Mouse (Mus musculus): ENCODE data around the gene Cela1. TPM values are rescaled to one million over a fixed set of nuclear protein-coding genes. Genes with fewer than 3 reads are reported as not detected.

Cela1 gene
- polyA plus RNA-seq, 1 experiment = 32.1 TPM

DNA sequence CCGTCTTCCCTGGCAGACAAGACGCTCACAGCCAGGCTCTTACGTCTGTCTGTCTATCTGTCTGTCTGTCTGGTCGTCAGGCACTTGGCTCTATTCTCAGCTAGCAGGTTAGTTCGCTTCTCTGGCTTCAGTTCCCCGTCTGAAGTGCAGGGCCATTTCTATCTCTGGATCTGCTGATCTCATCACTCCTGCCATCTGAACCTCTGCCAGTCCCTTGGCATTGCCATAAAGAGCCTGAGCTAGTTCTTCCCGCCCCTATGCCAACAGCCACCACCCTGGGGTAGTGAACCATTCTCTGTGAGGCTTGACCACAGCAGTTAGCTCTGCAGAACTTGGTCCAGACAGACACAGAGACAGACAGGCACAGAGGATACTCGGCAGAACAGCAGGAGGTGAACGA lies 27.4 kb downstream of the Cela1 start:
- no peak for TF ChIP-seq MYOD1 (IDR thresholded peaks at IDR 0.05; ENCODE audit: control insufficient read depth, insufficient read length, low read depth)
- TF ChIP-seq FOSL1 (IDR thresholded peaks at IDR 0.05; ENCODE audit: insufficient read depth, low read length, poor library complexity, severe bottlenecking) = no peak
- no peak for TF ChIP-seq MAX (IDR thresholded peaks at IDR 0.05)
- no peak for TF ChIP-seq CTCF (IDR thresholded peaks at IDR 0.05; ENCODE audit: control insufficient read depth, insufficient read depth, insufficient read length)
- no peak for TF ChIP-seq MYOG (IDR thresholded peaks at IDR 0.05; ENCODE audit: control insufficient read depth, extremely low read depth, insufficient read length)
- TF ChIP-seq USF1 (IDR thresholded peaks at IDR 0.05; ENCODE audit: low read depth) = no peak
- TF ChIP-seq CEBPB (IDR thresholded peaks at IDR 0.05; ENCODE audit: low read depth) = no peak
- H3K36me3 ChIP-seq (ENCODE audit: control insufficient read depth, insufficient read depth) = no peaks in the 10 kb centered on the region
- no peak overlapping the region for H3ac ChIP-seq (ENCODE audit: control insufficient read depth, insufficient read length, low read depth)
- no peak overlapping the region for H3K4me3 ChIP-seq (ENCODE audit: insufficient read depth, poor library complexity, severe bottlenecking)
- H3K79me3 ChIP-seq (ENCODE audit: low read depth) = no peaks in the 10 kb centered on the region
- H3K27me3 ChIP-seq (ENCODE audit: control insufficient read depth, insufficient read depth, insufficient read length) = peaks cover 36% of the 10 kb centered on the region
- no peaks in the 10 kb centered on the region for H3K79me2 ChIP-seq (ENCODE audit: control insufficient read depth, insufficient read depth)

DNA sequence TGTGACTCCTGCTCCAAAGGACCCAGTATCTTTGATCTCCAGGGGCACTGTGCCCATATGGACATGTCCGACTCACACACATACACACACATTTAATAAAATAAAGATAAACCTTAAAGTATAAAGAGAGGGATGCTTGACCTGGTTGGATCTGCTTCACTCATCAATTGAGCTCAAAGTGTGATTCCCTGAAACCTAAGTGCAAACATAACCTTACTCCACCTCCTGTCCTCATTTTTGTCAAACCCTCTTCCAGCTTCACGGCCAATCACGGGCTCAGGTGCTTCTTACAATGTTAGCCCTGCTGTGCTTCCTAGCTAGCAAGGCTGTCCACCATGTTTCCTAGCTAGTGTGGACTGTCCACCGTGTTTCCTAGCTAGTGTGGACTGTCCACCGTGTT lies 32.5 kb downstream of the Cela1 start:
- TF ChIP-seq MYOG (IDR thresholded peaks at IDR 0.05; ENCODE audit: control insufficient read depth, extremely low read depth, insufficient read length) (no peak), MYOD1 (IDR thresholded peaks at IDR 0.05; ENCODE audit: control insufficient read depth, insufficient read length, low read depth) (no peak), CTCF (IDR thresholded peaks at IDR 0.05; ENCODE audit: control insufficient read depth, insufficient read depth, insufficient read length) (no peak), USF1 (IDR thresholded peaks at IDR 0.05; ENCODE audit: low read depth) (no peak), FOSL1 (IDR thresholded peaks at IDR 0.05; ENCODE audit: insufficient read depth, low read length, poor library complexity, severe bottlenecking) (no peak), CEBPB (IDR thresholded peaks at IDR 0.05; ENCODE audit: low read depth) (no peak), MAX (IDR thresholded peaks at IDR 0.05) (no peak)
- Histone ChIP-seq H3K27me3 (ENCODE audit: control insufficient read depth, insufficient read depth, insufficient read length) (peaks cover 41% of the 10 kb centered on the region), H3ac (ENCODE audit: control insufficient read depth, insufficient read length, low read depth) (no peak overlapping the region), H3K79me2 (ENCODE audit: control insufficient read depth, insufficient read depth) (no peaks in the 10 kb centered on the region), H3K79me3 (ENCODE audit: low read depth) (no peaks in the 10 kb centered on the region), H3K4me3 (ENCODE audit: insufficient read depth, poor library complexity, severe bottlenecking) (no peak overlapping the region), H3K36me3 (ENCODE audit: control insufficient read depth, insufficient read depth) (no peaks in the 10 kb centered on the region)

DNA sequence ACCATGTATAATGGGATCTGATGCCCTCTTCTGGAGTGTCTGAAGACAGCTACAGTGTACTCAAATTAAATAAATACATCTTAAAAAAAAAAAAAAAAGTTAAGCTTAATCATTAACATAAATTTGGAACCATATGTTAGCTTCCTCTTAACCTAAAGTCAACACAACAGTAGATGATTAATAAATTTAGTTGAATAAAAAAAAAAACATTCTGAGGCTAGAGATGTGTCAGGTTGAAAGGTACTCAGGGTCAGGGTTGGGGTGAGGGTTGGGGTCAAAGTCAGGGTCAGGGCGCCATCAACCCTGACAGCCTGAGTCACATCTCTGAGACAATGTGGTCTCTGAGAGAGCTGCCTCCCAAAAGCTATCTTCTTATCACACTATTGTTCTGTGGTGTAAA lies 33.5 kb downstream of the Cela1 start:
- Histone ChIP-seq H3K4me3 (ENCODE audit: insufficient read depth, poor library complexity, severe bottlenecking) (no peak overlapping the region), H3ac (ENCODE audit: control insufficient read depth, insufficient read length, low read depth) (no peak overlapping the region), H3K79me2 (ENCODE audit: control insufficient read depth, insufficient read depth) (no peaks in the 10 kb centered on the region), H3K36me3 (ENCODE audit: control insufficient read depth, insufficient read depth) (no peaks in the 10 kb centered on the region), H3K27me3 (ENCODE audit: control insufficient read depth, insufficient read depth, insufficient read length) (peaks cover 49% of the 10 kb centered on the region), H3K79me3 (ENCODE audit: low read depth) (no peaks in the 10 kb centered on the region)
- TF ChIP-seq MYOD1 (IDR thresholded peaks at IDR 0.05; ENCODE audit: control insufficient read depth, insufficient read length, low read depth) (no peak), USF1 (IDR thresholded peaks at IDR 0.05; ENCODE audit: low read depth) (no peak), MAX (IDR thresholded peaks at IDR 0.05) (no peak), FOSL1 (IDR thresholded peaks at IDR 0.05; ENCODE audit: insufficient read depth, low read length, poor library complexity, severe bottlenecking) (no peak), MYOG (IDR thresholded peaks at IDR 0.05; ENCODE audit: control insufficient read depth, extremely low read depth, insufficient read length) (no peak), CEBPB (IDR thresholded peaks at IDR 0.05; ENCODE audit: low read depth) (no peak), CTCF (IDR thresholded peaks at IDR 0.05; ENCODE audit: control insufficient read depth, insufficient read depth, insufficient read length) (no peak)

DNA sequence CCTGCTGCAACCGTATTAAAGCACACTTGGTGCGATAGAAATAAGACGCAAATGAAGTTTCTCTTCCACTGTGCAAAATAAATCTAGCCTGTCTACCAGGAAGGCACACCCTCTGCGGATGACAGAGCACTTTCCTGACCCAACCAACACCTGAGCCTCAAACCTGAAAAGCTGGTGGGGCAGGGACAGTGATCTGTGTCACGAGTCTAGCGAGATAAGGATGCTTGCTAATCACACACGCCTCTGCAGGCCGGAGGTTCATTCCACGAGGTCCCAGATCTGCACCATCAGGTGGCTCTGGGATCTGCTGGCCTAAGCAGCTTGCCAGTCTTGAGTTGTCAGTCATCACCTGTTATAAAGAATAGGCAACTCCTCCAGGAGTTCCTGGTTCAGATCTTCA lies 36.1 kb downstream of the Cela1 start:
- TF ChIP-seq CTCF (IDR thresholded peaks at IDR 0.05; ENCODE audit: control insufficient read depth, insufficient read depth, insufficient read length) = no peak
- TF ChIP-seq FOSL1 (IDR thresholded peaks at IDR 0.05; ENCODE audit: insufficient read depth, low read length, poor library complexity, severe bottlenecking) = no peak
- TF ChIP-seq USF1 (IDR thresholded peaks at IDR 0.05; ENCODE audit: low read depth) = no peak
- no peak for TF ChIP-seq MYOG (IDR thresholded peaks at IDR 0.05; ENCODE audit: control insufficient read depth, extremely low read depth, insufficient read length)
- TF ChIP-seq MAX (IDR thresholded peaks at IDR 0.05) = no peak
- TF ChIP-seq MYOD1 (IDR thresholded peaks at IDR 0.05; ENCODE audit: control insufficient read depth, insufficient read length, low read depth) = no peak
- no peak for TF ChIP-seq CEBPB (IDR thresholded peaks at IDR 0.05; ENCODE audit: low read depth)
- H3K79me3 ChIP-seq (ENCODE audit: low read depth) = no peaks in the 10 kb centered on the region
- H3K79me2 ChIP-seq (ENCODE audit: control insufficient read depth, insufficient read depth) = no peaks in the 10 kb centered on the region
- H3K4me3 ChIP-seq (ENCODE audit: insufficient read depth, poor library complexity, severe bottlenecking) = no peak overlapping the region
- H3ac ChIP-seq (ENCODE audit: control insufficient read depth, insufficient read length, low read depth) = no peak overlapping the region
- H3K27me3 ChIP-seq (ENCODE audit: control insufficient read depth, insufficient read depth, insufficient read length) = peaks cover 36% of the 10 kb centered on the region
- no peaks in the 10 kb centered on the region for H3K36me3 ChIP-seq (ENCODE audit: control insufficient read depth, insufficient read depth)

DNA sequence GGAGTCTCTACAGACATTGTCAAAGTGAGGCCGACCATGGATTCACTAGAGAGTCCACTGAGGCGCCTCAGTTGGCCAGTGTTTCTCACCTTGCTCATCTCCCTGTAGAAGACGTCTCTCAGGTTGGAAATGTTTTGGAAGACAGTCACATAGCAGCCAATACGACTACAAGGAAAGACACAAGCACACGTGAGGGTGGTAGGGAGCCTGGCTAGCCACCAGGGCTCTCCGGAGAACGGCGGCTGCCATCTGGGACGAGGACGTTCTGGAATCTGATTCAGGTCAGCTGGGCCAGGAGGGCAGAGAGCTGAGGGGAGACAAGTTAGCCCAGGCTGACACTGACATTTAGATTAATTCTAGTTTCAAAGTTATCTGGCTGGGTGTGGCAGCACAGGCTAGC lies 37.6 kb downstream of the Cela1 start:
- Histone ChIP-seq H3K79me3 (ENCODE audit: low read depth) (no peaks in the 10 kb centered on the region), H3K36me3 (ENCODE audit: control insufficient read depth, insufficient read depth) (no peaks in the 10 kb centered on the region), H3K27me3 (ENCODE audit: control insufficient read depth, insufficient read depth, insufficient read length) (peaks cover 27% of the 10 kb centered on the region), H3ac (ENCODE audit: control insufficient read depth, insufficient read length, low read depth) (no peak overlapping the region), H3K79me2 (ENCODE audit: control insufficient read depth, insufficient read depth) (no peaks in the 10 kb centered on the region), H3K4me3 (ENCODE audit: insufficient read depth, poor library complexity, severe bottlenecking) (no peak overlapping the region)
- TF ChIP-seq CEBPB (IDR thresholded peaks at IDR 0.05; ENCODE audit: low read depth) = no peak
- no peak for TF ChIP-seq FOSL1 (IDR thresholded peaks at IDR 0.05; ENCODE audit: insufficient read depth, low read length, poor library complexity, severe bottlenecking)
- no peak for TF ChIP-seq CTCF (IDR thresholded peaks at IDR 0.05; ENCODE audit: control insufficient read depth, insufficient read depth, insufficient read length)
- no peak for TF ChIP-seq MYOG (IDR thresholded peaks at IDR 0.05; ENCODE audit: control insufficient read depth, extremely low read depth, insufficient read length)
- no peak for TF ChIP-seq MYOD1 (IDR thresholded peaks at IDR 0.05; ENCODE audit: control insufficient read depth, insufficient read length, low read depth)
- no peak for TF ChIP-seq USF1 (IDR thresholded peaks at IDR 0.05; ENCODE audit: low read depth)
- no peak for TF ChIP-seq MAX (IDR thresholded peaks at IDR 0.05)

DNA sequence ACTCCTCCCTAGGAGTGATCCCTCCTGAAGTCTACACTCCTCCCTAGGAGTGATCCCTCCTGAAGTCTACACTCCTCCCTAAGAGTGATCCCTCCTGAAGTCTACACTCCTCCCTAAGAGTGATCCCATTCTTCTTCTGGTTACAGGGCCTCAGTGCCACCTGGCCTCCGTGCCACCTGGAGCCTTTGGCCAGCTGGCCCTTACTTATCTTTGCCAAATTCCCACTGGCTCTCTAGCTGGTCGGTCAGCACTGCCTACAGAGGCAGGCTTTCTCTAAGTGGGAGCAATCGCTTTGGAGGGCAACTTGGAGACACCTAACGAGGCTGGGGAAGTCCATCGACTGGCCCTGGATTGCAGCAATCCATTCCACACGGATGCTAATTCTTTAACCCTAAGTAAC lies 41.6 kb downstream of the Cela1 start:
- no peaks in the 10 kb centered on the region for H3K36me3 ChIP-seq (ENCODE audit: control insufficient read depth, insufficient read depth)
- H3K27me3 ChIP-seq (ENCODE audit: control insufficient read depth, insufficient read depth, insufficient read length) = peaks cover 23% of the 10 kb centered on the region
- no peak overlapping the region for H3K4me3 ChIP-seq (ENCODE audit: insufficient read depth, poor library complexity, severe bottlenecking)
- H3K79me3 ChIP-seq (ENCODE audit: low read depth) = no peaks in the 10 kb centered on the region
- TF ChIP-seq CEBPB (IDR thresholded peaks at IDR 0.05; ENCODE audit: low read depth) (no peak), FOSL1 (IDR thresholded peaks at IDR 0.05; ENCODE audit: insufficient read depth, low read length, poor library complexity, severe bottlenecking) (no peak), USF1 (IDR thresholded peaks at IDR 0.05; ENCODE audit: low read depth) (no peak), CTCF (IDR thresholded peaks at IDR 0.05; ENCODE audit: control insufficient read depth, insufficient read depth, insufficient read length) (no peak), MAX (IDR thresholded peaks at IDR 0.05) (no peak), MYOD1 (IDR thresholded peaks at IDR 0.05; ENCODE audit: control insufficient read depth, insufficient read length, low read depth) (no peak), MYOG (IDR thresholded peaks at IDR 0.05; ENCODE audit: control insufficient read depth, extremely low read depth, insufficient read length) (no peak)
- no peak overlapping the region for H3ac ChIP-seq (ENCODE audit: control insufficient read depth, insufficient read length, low read depth)
- no peaks in the 10 kb centered on the region for H3K79me2 ChIP-seq (ENCODE audit: control insufficient read depth, insufficient read depth)

Measured in C2C12 (cell line).